Mouse (Mus musculus) liver, adult 2 months (tissue): ENCODE data around the gene Dhx30. TPM values are rescaled to one million over a fixed set of nuclear protein-coding genes. Genes with fewer than 3 reads are reported as not detected.
A peak's percentile ranks its signal among the peaks of the same experiment; 100 is the strongest.

Experiments
- DNase-seq: peaks from one replicate; pipeline ENCODE4 v3.0.0-alpha.2; 2011; ENCODE audit warnings: low read depth, low spot score; ENCODE audit errors: extremely low read depth
- H3K27ac ChIP-seq: fragments of 200-500 bp; replicated peaks from 2 replicates; pipeline ENCODE4 v1.5.1; 2012; ENCODE audit warnings: low read depth, mild to moderate bottlenecking, control low read depth, inconsistent platforms, low read length; ENCODE audit not compliant: insufficient read depth
- H3K27me3 ChIP-seq: fragments of 200-500 bp; 2 replicates; pipeline ENCODE4 v1.6.1; 2012; ENCODE audit warnings: mild to moderate bottlenecking, moderate library complexity, low read length, inconsistent platforms; ENCODE audit not compliant: control insufficient read depth, insufficient read depth
- H3K36me3 ChIP-seq: fragments of 200-500 bp; 2 replicates; pipeline ENCODE4 v1.6.1; 2012; ENCODE audit warnings: low read length, inconsistent platforms; ENCODE audit not compliant: control insufficient read depth, insufficient read depth
- H3K4me1 ChIP-seq: fragments of 200-500 bp; 2 replicates; pipeline ENCODE4 v1.6.1; 2011; ENCODE audit warnings: low read length; ENCODE audit not compliant: control insufficient read depth, insufficient read depth
- H3K4me3 ChIP-seq: fragments of 200-500 bp; 2 replicates; pipeline ENCODE4 v1.5.1; 2011; ENCODE audit warnings: low read depth, mild to moderate bottlenecking, control low read depth, low read length, moderate library complexity; ENCODE audit not compliant: insufficient read depth
- H3K79me2 ChIP-seq: fragments of 200-500 bp; 2 replicates; pipeline ENCODE4 v1.6.1; 2012; ENCODE audit warnings: inconsistent platforms, mild to moderate bottlenecking, low read length, moderate library complexity; ENCODE audit not compliant: control insufficient read depth, insufficient read depth
- H3K9ac ChIP-seq: fragments of 200-500 bp; 2 replicates; pipeline ENCODE4 v1.6.1; 2012; ENCODE audit warnings: low read depth, mild to moderate bottlenecking, control low read depth, inconsistent platforms, low read length
- CTCF ChIP-seq: fragments of 200-500 bp; IDR thresholded peaks from 2 replicates; pipeline ENCODE4 v1.5.1; 2011; ENCODE audit warnings: low read depth, low read length, control low read depth
- POLR2A ChIP-seq: fragments of 200-500 bp; IDR thresholded peaks from 2 replicates; pipeline ENCODE4 v1.6.1; 2011; ENCODE audit warnings: low read length, control low read depth; ENCODE audit not compliant: insufficient read depth; ENCODE audit errors: extremely low read depth
- WGBS: fragments of 180-500 bp; shearing (Covaris S2); methylation state at CpG from one replicate; pipeline ENCODE4 v1.1.7; 2018; 5-methylcytosine and 5-hydroxymethylcytosine counted together
- polyA plus RNA-seq: library from polyadenylated mRNA; depleted of rRNA; stranded (reverse); fragments of >200 nt; gene quantifications from 2 replicates; pipeline ENCODE4 v1.2.3, GENCODE M21; 2012
- total RNA-seq: library from RNA; depleted of rRNA; stranded (reverse); fragments of >200 nt; gene quantifications from 2 replicates; pipeline ENCODE4 v1.2.3, GENCODE M21; 2014

The Dhx30 gene
- total and polyA plus RNA-seq, 2 experiments, result 20.6 to 48.5 TPM

DNA sequence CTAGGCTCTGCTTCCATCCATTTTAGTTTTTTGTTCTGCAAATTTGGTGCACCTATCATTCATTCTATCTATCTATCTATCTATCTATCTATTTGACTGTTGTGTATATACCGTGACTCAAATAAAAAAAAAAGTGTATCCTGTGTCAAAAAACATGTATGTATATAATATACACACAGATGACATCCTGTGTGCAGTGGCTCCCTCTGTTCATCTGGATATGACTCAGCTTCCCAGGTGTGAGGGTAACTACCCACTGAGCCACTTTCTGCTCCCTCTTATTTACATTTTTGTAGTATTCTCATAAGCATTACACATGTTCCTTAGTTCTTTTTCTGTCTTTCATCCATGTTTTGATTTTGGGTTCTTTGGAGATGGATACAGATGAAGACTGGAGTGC, 24.5 kb upstream of the Dhx30 start:
- Histone ChIP-seq H3K27ac (no peak overlapping the region), H3K27me3 (no peaks in the 10 kb centered on the region), H3K9ac (no peak overlapping the region), H3K4me3 (no peak overlapping the region), H3K4me1 (no peaks in the 10 kb centered on the region), H3K36me3 (peaks cover 9% of the 10 kb centered on the region), H3K79me2 (peaks cover 3% of the 10 kb centered on the region; the same call in 1 of the 2 replicates)
- DNase-seq, result no peak
- no peak for TF ChIP-seq CTCF
- no peak for TF ChIP-seq POLR2A
- 98% methylated on average over 1 of the region's 1 CpGs for WGBS

DNA sequence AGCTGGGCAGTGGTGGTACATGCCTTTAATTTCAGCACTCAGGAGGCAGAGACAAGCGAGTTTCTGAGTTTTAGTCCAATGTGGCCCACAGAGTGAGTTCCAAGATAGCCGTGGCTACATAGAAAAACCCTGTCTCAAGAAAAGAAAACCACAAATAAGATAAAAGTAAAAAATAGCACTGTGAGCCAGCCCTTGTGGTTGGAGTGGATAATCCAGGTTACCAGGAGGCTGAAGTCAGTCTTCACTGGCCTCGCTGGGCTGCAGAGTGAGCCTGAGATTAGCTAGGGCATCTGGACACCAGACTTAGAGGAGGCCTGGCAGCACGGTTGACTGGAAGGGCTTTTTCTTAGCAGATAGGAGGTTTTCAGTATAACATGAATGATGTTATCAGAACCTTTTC, 21.5 kb upstream of the Dhx30 start:
- Histone ChIP-seq H3K27me3 (no peaks in the 10 kb centered on the region), H3K4me1 (no peaks in the 10 kb centered on the region; the same call in 1 of the 2 replicates), H3K9ac (no peak overlapping the region), H3K4me3 (no peak overlapping the region), H3K27ac (no peak overlapping the region), H3K79me2 (peaks cover 6% of the 10 kb centered on the region; the same call in 1 of the 2 replicates), H3K36me3 (peaks cover 21% of the 10 kb centered on the region)
- TF ChIP-seq CTCF (no peak), POLR2A (no peak)
- WGBS, result 93% methylated on average over 4 of the region's 4 CpGs
- no peak for DNase-seq

DNA sequence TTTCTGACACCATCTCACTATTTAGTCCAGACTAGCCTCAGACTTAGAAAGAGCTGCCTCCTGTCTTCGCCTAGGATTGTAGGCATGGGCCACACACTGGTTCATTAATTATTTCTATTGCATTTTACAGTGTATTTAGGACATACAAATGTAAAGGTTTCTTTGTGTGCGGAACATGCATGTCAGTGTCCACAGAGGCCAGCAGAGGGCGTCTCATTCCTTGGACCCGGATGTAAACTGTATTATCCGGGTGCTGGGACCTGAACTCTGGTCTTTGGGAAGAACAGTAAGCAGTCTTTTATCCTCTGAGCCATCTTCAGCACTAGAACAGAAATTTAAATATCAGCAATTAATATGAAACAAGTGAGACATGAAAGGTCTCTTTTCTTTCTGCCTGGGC, 16.5 kb upstream of the Dhx30 start:
- Histone ChIP-seq H3K9ac (no peak overlapping the region), H3K4me3 (no peak overlapping the region), H3K27ac (no peak overlapping the region), H3K4me1 (peaks cover 6% of the 10 kb centered on the region; the same call in 1 of the 2 replicates), H3K79me2 (peaks cover 16% of the 10 kb centered on the region), H3K27me3 (no peaks in the 10 kb centered on the region), H3K36me3 (peaks cover 15% of the 10 kb centered on the region; the same call in 1 of the 2 replicates)
- DNase-seq, result no peak
- WGBS, result 87% methylated on average over 5 of the region's 5 CpGs
- peak; percentile 37; the same call in 1 of the 2 replicates for TF ChIP-seq CTCF
- no peak for TF ChIP-seq POLR2A

DNA sequence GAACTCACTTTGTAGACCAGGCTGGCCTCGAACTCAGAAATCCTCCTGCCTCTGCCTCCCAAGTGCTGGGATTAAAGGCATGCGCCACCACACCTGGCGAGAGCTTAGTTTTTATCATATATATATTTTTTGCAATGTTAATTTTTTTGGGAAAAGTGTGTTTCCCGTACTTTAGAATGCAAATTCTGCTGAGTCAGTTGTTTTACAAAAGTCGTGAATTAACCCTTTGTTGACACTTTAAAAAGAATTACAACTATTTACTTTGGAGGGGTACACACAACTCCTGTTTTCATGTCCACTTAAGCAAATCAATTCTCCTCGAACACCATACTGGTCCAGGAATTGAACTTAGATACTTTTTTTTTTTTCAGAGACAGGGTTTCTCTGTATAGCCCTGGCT, 15.3 kb upstream of the Dhx30 start:
- Histone ChIP-seq H3K27me3 (no peaks in the 10 kb centered on the region), H3K79me2 (peaks cover 16% of the 10 kb centered on the region), H3K36me3 (peaks cover 11% of the 10 kb centered on the region; the same call in 1 of the 2 replicates), H3K4me3 (no peak overlapping the region), H3K9ac (no peak overlapping the region), H3K4me1 (peaks cover 6% of the 10 kb centered on the region; the same call in 1 of the 2 replicates), H3K27ac (no peak overlapping the region)
- no peak for DNase-seq
- 40% methylated on average over 6 of the region's 6 CpGs for WGBS
- TF ChIP-seq CTCF (no peak), POLR2A (no peak)

DNA sequence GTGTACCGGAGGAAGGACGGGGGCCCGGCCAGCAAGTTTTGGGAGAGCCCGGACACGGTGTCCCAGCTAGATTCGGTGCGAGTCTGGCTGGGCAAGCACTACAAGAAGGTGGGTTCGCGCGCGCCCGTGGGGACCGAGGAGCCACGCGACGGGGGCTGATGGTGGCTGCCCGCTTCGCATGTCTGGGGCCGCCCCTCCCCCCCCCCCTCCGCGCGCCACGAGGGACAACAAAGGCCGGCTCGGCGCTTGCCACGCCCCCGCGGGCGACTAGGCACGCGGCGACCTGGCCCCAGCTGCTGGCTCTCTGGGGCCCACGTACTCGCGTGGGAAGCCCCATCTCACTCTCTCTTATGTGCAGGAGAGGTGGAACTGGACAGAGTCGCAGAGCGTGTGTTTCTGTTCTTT, 14.6 kb upstream of the Dhx30 start:
- peaks cover 16% of the 10 kb centered on the region for H3K79me2 ChIP-seq
- no peak for DNase-seq
- under 1% methylated on average over 31 of the region's 38 CpGs for WGBS

DNA sequence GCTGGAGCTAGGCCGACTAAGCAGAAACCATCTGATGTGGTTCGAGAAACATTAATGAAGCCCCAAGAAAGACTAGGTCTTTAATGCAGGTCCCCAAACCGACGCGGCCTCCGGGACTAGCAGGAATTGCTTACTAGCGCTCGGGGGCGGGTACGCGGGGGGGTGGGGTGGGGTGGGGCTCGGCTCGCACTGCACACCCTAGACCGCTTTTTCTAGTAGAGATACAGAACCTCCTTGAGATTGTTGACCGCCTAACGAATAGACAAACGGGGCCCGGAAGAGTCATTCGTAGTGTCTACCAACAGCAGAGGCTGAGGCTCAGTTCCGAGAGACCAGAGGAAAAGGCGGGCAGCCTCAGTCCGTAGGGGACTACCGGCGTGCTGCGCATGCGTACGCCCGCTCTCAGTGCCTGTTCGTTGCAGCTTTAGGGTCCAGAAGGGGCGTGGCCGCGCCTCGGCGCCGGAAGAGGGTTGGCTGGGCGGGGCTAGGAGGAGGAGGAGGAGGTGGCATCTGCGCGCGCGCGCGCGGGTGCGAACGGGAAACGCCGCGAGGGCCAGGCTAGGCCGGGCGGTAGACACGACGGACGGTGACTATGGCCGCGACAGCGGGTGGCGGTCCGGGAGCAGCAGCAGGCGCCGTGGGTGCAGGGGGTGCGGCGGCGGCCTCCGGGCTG, 14.0 kb upstream of the Dhx30 start:
- under 1% methylated on average over 64 of the region's 64 CpGs for WGBS
- H3K4me1 ChIP-seq, result peaks cover 6% of the 10 kb centered on the region; the same call in 1 of the 2 replicates
- peaks cover 16% of the 10 kb centered on the region for H3K79me2 ChIP-seq
- no peak for TF ChIP-seq CTCF
- peak; percentile 61 for TF ChIP-seq POLR2A
- H3K27ac ChIP-seq, result peak overlapping the region; percentile 82
- H3K27me3 ChIP-seq, result no peaks in the 10 kb centered on the region
- peak; percentile 85 for DNase-seq
- peaks cover 9% of the 10 kb centered on the region; the same call in 1 of the 2 replicates for H3K36me3 ChIP-seq
- H3K4me3 ChIP-seq, result peak overlapping the region; percentile 72
- H3K9ac ChIP-seq, result peak overlapping the region; percentile 92

More for the DNA sequence above, 14.6 kb upstream of the Dhx30 start:
- H3K36me3 ChIP-seq, result peaks cover 11% of the 10 kb centered on the region; the same call in 1 of the 2 replicates
- peak overlapping the region; percentile 72 for H3K4me3 ChIP-seq
- peaks cover 6% of the 10 kb centered on the region; the same call in 1 of the 2 replicates for H3K4me1 ChIP-seq
- H3K27ac ChIP-seq, result peak overlapping the region; percentile 63
- H3K27me3 ChIP-seq, result no peaks in the 10 kb centered on the region
- peak overlapping the region; percentile 92 for H3K9ac ChIP-seq
- no peak for TF ChIP-seq CTCF
- no peak for TF ChIP-seq POLR2A
